Mouse (Mus musculus) stomach, postnatal 0 days (tissue): ENCODE results near the gene Frmpd3. TPM values are rescaled to one million over a fixed set of nuclear protein-coding genes. Genes with fewer than 3 reads are reported as not detected.

Experiments
- ATAC-seq: fragments of 200-750 bp; cut with Nextera tagmentation; 2 replicates; pipeline ENCODE4 v1.8.0; 2017; ENCODE audit not compliant: low FRiP score, low TSS enrichment
- DNase-seq: peaks from one replicate; pipeline ENCODE4 v3.0.0-alpha.2; 2016; ENCODE audit warnings: low spot score
- H3K27ac ChIP-seq: fragments of 300-500 bp; sonication (generic); replicated peaks from 2 replicates; pipeline ENCODE4 v1.5.1; 2014; ENCODE audit warnings: mild to moderate bottlenecking, control low read depth
- H3K27me3 ChIP-seq: fragments of 300-500 bp; sonication (generic); 2 replicates; pipeline ENCODE4 v1.6.1; 2014; ENCODE audit warnings: low read length; ENCODE audit not compliant: control insufficient read depth, insufficient read depth
- H3K36me3 ChIP-seq: fragments of 300-500 bp; sonication (generic); 2 replicates; pipeline ENCODE4 v1.6.1; 2014; ENCODE audit warnings: low read length, mixed read lengths; ENCODE audit not compliant: control insufficient read depth, insufficient read depth
- H3K4me1 ChIP-seq: fragments of 300-500 bp; sonication (generic); replicated peaks from 2 replicates; pipeline ENCODE4 v1.6.1; 2014; ENCODE audit warnings: antibody characterized with exemption; ENCODE audit not compliant: control insufficient read depth, insufficient read depth
- H3K4me2 ChIP-seq: fragments of 300-500 bp; sonication (generic); replicated peaks from 2 replicates; pipeline ENCODE4 v1.6.1; 2014; ENCODE audit warnings: low read depth, mild to moderate bottlenecking, control low read depth, moderate library complexity
- H3K4me3 ChIP-seq: fragments of 300-500 bp; sonication (generic); 2 replicates; pipeline ENCODE4 v1.5.1; 2014; ENCODE audit warnings: low read depth, low read length, control low read depth
- H3K9ac ChIP-seq: fragments of 300-500 bp; sonication (generic); 2 replicates; pipeline ENCODE4 v1.6.1; 2014; ENCODE audit warnings: mild to moderate bottlenecking, low read length, control low read depth, mixed read lengths
- H3K9me3 ChIP-seq: fragments of 300-500 bp; sonication (generic); 2 replicates; pipeline ENCODE4 v1.6.1; 2016; ENCODE audit warnings: low read length; ENCODE audit not compliant: control insufficient read depth
- CTCF ChIP-seq: IDR thresholded peaks from 2 replicates; pipeline ENCODE4 v1.5.1; 2016; ENCODE audit warnings: antibody characterized with exemption, low read depth, mild to moderate bottlenecking, moderate library complexity
- EP300 ChIP-seq: optimal IDR thresholded peaks from 2 replicates; pipeline ENCODE3; 2016; ENCODE audit warnings: antibody characterized with exemption
- WGBS: fragments of 180-500 bp; shearing (Covaris S2); extraction: QIAGEN DNeasy Blood & Tissue Kit; methylation state at CpG from one replicate; pipeline ENCODE4 v1.1.7; 2014; 5-methylcytosine and 5-hydroxymethylcytosine counted together
- polyA plus RNA-seq: library from polyadenylated mRNA; unstranded; fragments of >200 nt; fragmentation: Nextera tagmentation; extraction: Ambion mirVana; gene quantifications from 2 replicates; pipeline ENCODE4 v1.2.1, GENCODE M21; 2015

Gene Frmpd3
- polyA plus RNA-seq, 1 experiment from 2014 or later = 0.05 TPM

DNA sequence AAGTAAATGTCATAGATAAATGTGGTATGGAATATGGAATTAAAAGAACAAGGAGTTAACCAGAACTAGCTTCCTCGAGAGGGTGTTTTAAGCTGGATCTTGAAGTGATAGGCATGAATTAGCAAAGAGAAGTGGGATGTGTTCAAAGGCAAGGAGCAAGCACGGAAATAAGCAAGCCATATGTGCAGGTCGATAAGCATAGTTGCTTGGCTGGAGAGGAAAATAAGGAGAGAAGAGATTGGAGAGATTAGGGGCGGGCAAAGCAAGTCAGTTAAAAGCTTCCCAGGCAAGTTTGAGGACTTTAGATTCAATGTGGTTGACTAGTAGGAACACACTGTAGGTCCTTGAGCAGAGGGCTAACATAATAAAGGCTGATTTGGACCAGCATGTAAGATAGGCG lies 65.5 kb downstream of the Frmpd3 start:
- Histone ChIP-seq H3K27me3 (no peaks in the 10 kb centered on the region), H3K27ac (no peak overlapping the region), H3K4me3 (no peak overlapping the region), H3K9ac (no peak overlapping the region), H3K9me3 (no peaks in the 10 kb centered on the region), H3K4me2 (no peak overlapping the region), H3K4me1 (no peaks in the 10 kb centered on the region), H3K36me3 (no peaks in the 10 kb centered on the region)
- DNase-seq (no peak), ATAC-seq (no peak)
- TF ChIP-seq EP300 = no peak
- TF ChIP-seq CTCF = no peak
- 82% methylated on average over 5 of the region's 5 CpGs for WGBS

DNA sequence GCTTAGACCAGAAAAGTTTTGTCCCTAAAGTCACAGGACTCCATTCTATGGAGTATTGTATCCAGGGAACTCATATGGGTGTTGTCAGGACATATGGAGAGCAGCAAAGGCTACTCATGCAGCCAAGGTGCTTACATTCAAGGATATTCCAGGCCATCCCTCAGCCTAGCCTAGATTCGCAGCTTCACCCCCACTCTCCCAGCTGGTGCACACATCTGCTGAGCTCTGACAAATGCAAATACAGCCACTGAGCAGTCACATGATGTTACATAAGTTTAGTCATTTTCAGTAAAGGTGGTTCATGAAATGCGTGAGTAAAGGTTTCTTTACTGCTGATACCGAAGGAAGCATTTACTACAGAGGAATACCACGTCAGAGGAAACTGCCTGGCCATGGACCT lies 76.4 kb downstream of the Frmpd3 start:
- 77% methylated on average over 4 of the region's 4 CpGs for WGBS
- DNase-seq = no peak
- ATAC-seq = no peak

DNA sequence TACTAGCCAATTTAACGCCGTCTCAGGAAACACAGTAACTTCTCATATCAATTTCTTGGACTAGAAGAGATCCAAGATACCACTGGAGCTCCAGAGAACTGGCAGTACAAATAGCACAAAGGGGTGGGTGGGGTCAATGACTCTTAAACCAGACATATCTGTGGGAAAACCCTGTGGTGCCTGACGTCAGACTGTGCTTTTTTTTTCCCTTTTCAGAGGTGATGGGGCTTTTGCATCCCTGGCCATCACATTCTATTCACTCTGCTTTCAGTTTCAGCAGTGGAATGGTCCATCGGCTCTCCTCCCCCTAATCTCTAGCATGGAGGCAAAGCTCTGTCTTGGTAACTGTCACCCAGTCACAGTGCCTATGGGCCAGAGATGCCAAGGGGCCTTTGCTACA lies 85.1 kb downstream of the Frmpd3 start:
- H3K4me2 ChIP-seq = no peak overlapping the region
- DNase-seq = no peak
- H3K4me3 ChIP-seq = no peak overlapping the region
- no peaks in the 10 kb centered on the region for H3K9me3 ChIP-seq
- H3K36me3 ChIP-seq = no peaks in the 10 kb centered on the region
- no peak for TF ChIP-seq EP300
- TF ChIP-seq CTCF = no peak
- no peaks in the 10 kb centered on the region for H3K27me3 ChIP-seq
- 68% methylated on average over 4 of the region's 4 CpGs for WGBS
- no peaks in the 10 kb centered on the region for H3K4me1 ChIP-seq
- H3K27ac ChIP-seq = no peak overlapping the region
- ATAC-seq = no peak
- H3K9ac ChIP-seq = no peak overlapping the region

More for the DNA sequence above, 76.4 kb downstream of the Frmpd3 start:
- no peak overlapping the region for H3K4me2 ChIP-seq
- no peak overlapping the region for H3K27ac ChIP-seq
- no peak for TF ChIP-seq CTCF
- no peak for TF ChIP-seq EP300
- H3K9ac ChIP-seq = no peak overlapping the region
- H3K9me3 ChIP-seq = no peaks in the 10 kb centered on the region
- no peaks in the 10 kb centered on the region for H3K27me3 ChIP-seq
- H3K4me1 ChIP-seq = no peaks in the 10 kb centered on the region
- H3K36me3 ChIP-seq = no peaks in the 10 kb centered on the region
- no peak overlapping the region for H3K4me3 ChIP-seq

DNA sequence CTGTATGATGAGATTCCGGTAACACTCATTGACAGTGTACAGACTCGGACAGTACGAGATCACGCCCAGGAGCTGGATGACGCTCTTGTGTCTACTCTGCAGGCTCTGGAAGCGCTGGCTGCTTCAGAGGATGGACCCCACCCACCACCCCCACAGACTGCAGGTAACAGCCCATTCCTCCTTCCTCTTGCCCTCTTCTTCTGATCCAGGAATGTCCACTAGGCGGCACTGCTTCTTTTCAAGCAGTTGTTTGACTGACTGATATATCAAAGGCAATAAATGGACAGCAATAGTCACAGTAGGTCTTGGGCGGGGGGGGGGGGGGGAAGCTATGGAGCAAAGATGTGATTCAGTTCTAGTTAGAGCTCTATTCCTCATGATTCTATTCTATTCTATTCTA lies 86.2 kb downstream of the Frmpd3 start:
- no peaks in the 10 kb centered on the region for H3K27me3 ChIP-seq
- no peaks in the 10 kb centered on the region for H3K36me3 ChIP-seq
- ATAC-seq (no peak), DNase-seq (peak; percentile 24)
- no peaks in the 10 kb centered on the region for H3K4me1 ChIP-seq
- 80% methylated on average over 7 of the region's 8 CpGs for WGBS
- no peak overlapping the region for H3K27ac ChIP-seq
- no peak overlapping the region for H3K4me3 ChIP-seq
- no peaks in the 10 kb centered on the region for H3K9me3 ChIP-seq
- TF ChIP-seq CTCF (peak; percentile 55), EP300 (no peak)
- no peak overlapping the region for H3K9ac ChIP-seq
- no peak overlapping the region for H3K4me2 ChIP-seq

- 75% methylated on average over 5 of the region's 5 CpGs for WGBS
- no peak for TF ChIP-seq CTCF
- TF ChIP-seq EP300 = no peak
- no peak for DNase-seq
- H3K36me3 ChIP-seq = no peaks in the 10 kb centered on the region
- no peak for ATAC-seq
- H3K4me2 ChIP-seq = no peak overlapping the region
- no peaks in the 10 kb centered on the region for H3K27me3 ChIP-seq
- H3K27ac ChIP-seq = no peak overlapping the region
- H3K9me3 ChIP-seq = no peaks in the 10 kb centered on the region
- H3K9ac ChIP-seq = no peak overlapping the region
- H3K4me3 ChIP-seq = no peak overlapping the region
- H3K4me1 ChIP-seq = no peaks in the 10 kb centered on the region
These were observed 87.9 kb downstream of the Frmpd3 start for GRCm38 (mm10) chrX:140429985-140430384.

- TF ChIP-seq EP300 = no peak
- TF ChIP-seq CTCF = no peak
- H3K4me2 ChIP-seq = no peak overlapping the region
These were observed 88.4 kb downstream of the Frmpd3 start for GRCm38 (mm10) chrX:140430506-140430905.

More at GRCm38 (mm10) chrX:140430506-140430905, 88.4 kb downstream of the Frmpd3 start:
- no peak for ATAC-seq
- H3K9ac ChIP-seq = no peak overlapping the region
- H3K4me3 ChIP-seq = no peak overlapping the region
- H3K27ac ChIP-seq = no peak overlapping the region
- H3K36me3 ChIP-seq = no peaks in the 10 kb centered on the region
- H3K9me3 ChIP-seq = no peaks in the 10 kb centered on the region
- DNase-seq = no peak
- no peaks in the 10 kb centered on the region for H3K27me3 ChIP-seq
- no peaks in the 10 kb centered on the region for H3K4me1 ChIP-seq
- WGBS = 80% methylated on average over 12 of the region's 12 CpGs
